8 mouse cellular contexts compared by ENCODE assay signal in the genomic region with DNA sequence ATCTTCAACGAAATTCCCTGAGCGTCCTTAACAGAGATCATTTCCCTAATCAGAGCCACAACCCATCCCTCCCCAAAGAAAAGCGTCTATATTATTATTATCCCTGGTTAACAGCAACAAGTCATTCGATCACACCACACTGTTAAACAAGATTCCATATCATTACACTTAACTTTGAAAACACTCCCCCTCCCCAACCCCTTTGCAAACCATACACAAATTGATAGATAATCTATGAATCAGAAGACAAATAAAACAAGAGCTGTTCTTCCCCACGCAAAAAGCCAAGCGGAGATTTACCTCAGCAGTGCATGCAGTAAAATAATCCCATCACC. TPM values are rescaled to one million over a fixed set of nuclear protein-coding genes. Genes with fewer than 3 reads are reported as not detected.
A peak's percentile ranks its signal among the peaks of the same experiment; 100 is the strongest.
DNase-seq lines count a peak whose midpoint lies in the region; ATAC-seq and TF ChIP-seq lines count a peak whose summit lies in the region.

No protein-coding gene starts in this region.

- no peak for DNase-seq in heart, adult 11 months
- DNase-seq in ES-E14 (ENCODE audit: low read depth, low spot score), result no peak
- no peak for DNase-seq in forebrain, postnatal 0 days
- DNase-seq in adrenal gland, postnatal 25 days, result no peak
- DNase-seq in layer of hippocampus, adult 9-11 months, result no peak
- DNase-seq in left cerebral cortex, postnatal 14 days (ENCODE audit: low spot score in 2 of 2), result no peak

- no peak for TF ChIP-seq CTCF in forebrain, postnatal 0 days (IDR thresholded peaks at IDR 0.05; ENCODE audit: low read depth)

- H3K27ac ChIP-seq in heart, embryonic 13.5 days (replicated peaks), result peak overlapping the region; percentile 92
- no peak overlapping the region for H3K27ac ChIP-seq in ES-E14 (ENCODE audit: insufficient read depth, low read depth, low read length, poor library complexity, severe bottlenecking)
- peak overlapping the region; percentile 68 for H3K27ac ChIP-seq in forebrain, postnatal 0 days (ENCODE audit: low read depth, low read length)
- H3K27ac ChIP-seq in liver, embryonic 16.5 days (ENCODE audit: low read length), result peak overlapping the region; percentile 33; the same call in 1 of the 2 replicates

- H3K9ac ChIP-seq in heart, embryonic 13.5 days, result peak overlapping the region; percentile 91
- peak overlapping the region; percentile 77 for H3K9ac ChIP-seq in ES-E14 (ENCODE audit: insufficient read depth, low read depth, low read length, poor library complexity, severe bottlenecking)
- peak overlapping the region; percentile 65 for H3K9ac ChIP-seq in forebrain, postnatal 0 days
- peak overlapping the region; percentile 66; the same call in 1 of the 2 replicates for H3K9ac ChIP-seq in liver, embryonic 16.5 days (ENCODE audit: low read depth, low read length)

- peaks cover 16% of the 10 kb centered on the region for H3K4me1 ChIP-seq in heart, embryonic 13.5 days
- 0 out of 4 replicates have a peak, but pooled peaks cover 0 to 2% of the 10 kb centered on the region in 2 experiments for H3K4me1 ChIP-seq in ES-E14 (ENCODE audit: control insufficient read depth in 2 of 2, insufficient read depth in 2 of 2, low read length in 2 of 2, poor library complexity in 1 of 2)
- no peaks in the 10 kb centered on the region; the same call in 1 of the 2 replicates for H3K4me1 ChIP-seq in forebrain, postnatal 0 days (ENCODE audit: insufficient read depth)
- peaks cover 3% of the 10 kb centered on the region for H3K4me1 ChIP-seq in liver, embryonic 16.5 days (ENCODE audit: control insufficient read depth, low read depth, low read length)

- H3K9me3 ChIP-seq in heart, embryonic 13.5 days, result no peaks in the 10 kb centered on the region
- no peaks in the 10 kb centered on the region for H3K9me3 ChIP-seq in ES-E14 (ENCODE audit: control insufficient read depth, insufficient read depth, low read depth, low read length)
- H3K9me3 ChIP-seq in forebrain, postnatal 0 days (ENCODE audit: low read length), result no peaks in the 10 kb centered on the region
- H3K9me3 ChIP-seq in liver, embryonic 16.5 days (replicated peaks; ENCODE audit: control insufficient read depth, low read length), result no peaks in the 10 kb centered on the region

- H3K27me3 ChIP-seq in heart, embryonic 13.5 days (replicated peaks), result no peaks in the 10 kb centered on the region
- no peaks in the 10 kb centered on the region; the same call in 1 of the 2 replicates for H3K27me3 ChIP-seq in forebrain, postnatal 0 days (ENCODE audit: insufficient read depth, low read length)
- H3K27me3 ChIP-seq in liver, embryonic 16.5 days (ENCODE audit: control insufficient read depth, insufficient read depth, low read depth, low read length), result peaks cover 5% of the 10 kb centered on the region

- ATAC-seq in heart, embryonic 13.5 days (ENCODE audit: extremely low read depth, insufficient number of reproducible peaks, low FRiP score, low TSS enrichment), result no peak
- ATAC-seq in forebrain, postnatal 0 days, result no peak
- ATAC-seq in liver, embryonic 16.5 days (ENCODE audit: low read depth), result no peak

- H3K36me3 ChIP-seq in heart, embryonic 13.5 days, result no peaks in the 10 kb centered on the region
- no peaks in the 10 kb centered on the region for H3K36me3 ChIP-seq in ES-E14 (ENCODE audit: control insufficient read depth, insufficient read depth, low read length, poor library complexity, severe bottlenecking)
- no peaks in the 10 kb centered on the region for H3K36me3 ChIP-seq in forebrain, postnatal 0 days (ENCODE audit: insufficient read depth)
- H3K36me3 ChIP-seq in liver, embryonic 16.5 days (ENCODE audit: control insufficient read depth, insufficient read depth), result no peaks in the 10 kb centered on the region

- peak overlapping the region; percentile 92 for H3K4me2 ChIP-seq in heart, embryonic 13.5 days
- H3K4me2 ChIP-seq in forebrain, postnatal 0 days (ENCODE audit: low read depth), result peak overlapping the region; percentile 74
- H3K4me2 ChIP-seq in liver, embryonic 16.5 days (ENCODE audit: low read depth, low read length), result peak overlapping the region; percentile 88

- intact Hi-C loops in left cerebral cortex, postnatal 14 days (cut with DNase I), result loop anchor here (5.0 to 10.0 kb wide), 2 partner anchors 352 to 444 kb away; no protein-coding TSS in a partner anchor

- H3K4me3 ChIP-seq in heart, embryonic 13.5 days, result peak overlapping the region; percentile 87
- H3K4me3 ChIP-seq in ES-E14 (ENCODE audit: insufficient read depth in 1 of 2, low read depth in 1 of 2, low read length in 2 of 2, poor library complexity in 1 of 2, severe bottlenecking in 1 of 2), result peak overlapping the region; percentile 96 to 97
- H3K4me3 ChIP-seq in forebrain, postnatal 0 days (ENCODE audit: low read depth, low read length), result peak overlapping the region; percentile 55
- H3K4me3 ChIP-seq in liver, embryonic 16.5 days (ENCODE audit: low read depth, low read length), result peak overlapping the region; percentile 80

- under 1% methylated on average over 6 of the region's 6 CpGs for WGBS in heart, embryonic 13.5 days
- under 1% methylated on average over 6 of the region's 6 CpGs for WGBS in forebrain, postnatal 0 days
- WGBS in liver, embryonic 16.5 days (ENCODE audit: insufficient replicate concordance), result under 1% methylated on average over 6 of the region's 6 CpGs

- in situ Hi-C loops in ES-E14 (cut with MboI; ENCODE audit: low sequenced_read_pairs in 2 of 2, unreplicated experiment in 2 of 2), result no loop called here

TF ChIP-seq in ES-E14, 5 proteins besides CTCF, POLR2A, EP300 and RAD21:
- no peak for TF ChIP-seq MAFK (IDR thresholded peaks at IDR 0.05; ENCODE audit: insufficient read depth, low read depth, low read length)
- TF ChIP-seq CHD2 (IDR thresholded peaks at IDR 0.05; ENCODE audit: low read depth, low read length), result no peak
- no peak for TF ChIP-seq ZC3H11A (IDR thresholded peaks at IDR 0.05; ENCODE audit: borderline replicate concordance, low read depth, low read length)
- no peak for TF ChIP-seq HCFC1 (IDR thresholded peaks at IDR 0.05; ENCODE audit: borderline replicate concordance, insufficient read depth, low read length)
- no peak for TF ChIP-seq ZNF384 (IDR thresholded peaks at IDR 0.05; ENCODE audit: low read depth, low read length)

RNA-seq across cellular contexts. Expression of gene Ikzf2, which starts 0.3 kb away (rescaled TPM):
- 1.9 and 2.0 TPM in 2 replicates for polyA plus RNA-seq in heart, embryonic 13.5 days (2015; fragmentation: Nextera tagmentation; extraction: Ambion mirVana)
- total RNA-seq in ES-E14 (2012; rRNA removed), result 2.5 and 3.4 TPM in 2 replicates
- 6.5 and 7.3 TPM in 2 replicates for total RNA-seq in forebrain, postnatal 0 days (2014; rRNA removed)
- polyA plus RNA-seq in forebrain, postnatal 0 days (2015; fragmentation: Nextera tagmentation; extraction: Ambion mirVana), result 0.72 and 1.8 TPM in 2 replicates
- 0.39 and 0.41 TPM in 2 replicates for polyA plus RNA-seq in liver, embryonic 16.5 days (2015; fragmentation: Nextera tagmentation; extraction: Ambion mirVana)
- 11.0 and 15.7 TPM in 2 replicates for total RNA-seq in adrenal gland, postnatal 25 days (2021)
- 1 to 10 TPM; 5.9 to 6.6 TPM for total RNA-seq in left cerebral cortex, postnatal 14 days (2021)
